Mouse (Mus musculus) natural killer cell, adult 2 months (primary cell): ENCODE data around the gene Jmjd1c.

Experiments used
- DNase-seq, 2 experiments: peaks; one replicate each; pipeline ENCODE4 v3.0.0; 2022; ENCODE audit warnings: low spot score in 2 of 2

Jmjd1c gene

GRCm38 (mm10) chr10:67071884-67072283 is 24.0 kb upstream of the Jmjd1c start:
- DNase-seq = peak in 1 of 2 experiments; percentile 8

- DNase-seq = no peak
Observed at GRCm38 (mm10) chr10:67072600-67072999, 23.3 kb upstream of the Jmjd1c start.

GRCm38 (mm10) chr10:67073577-67073976 is 22.3 kb upstream of the Jmjd1c start:
- no peak for DNase-seq

GRCm38 (mm10) chr10:67075931-67076878 is 19.7 kb upstream of the Jmjd1c start:
- no peak for DNase-seq

- no peak for DNase-seq
Observed at GRCm38 (mm10) chr10:67079030-67079429, 16.9 kb upstream of the Jmjd1c start.

GRCm38 (mm10) chr10:67081206-67082007 is 14.5 kb upstream of the Jmjd1c start:
- DNase-seq = no peak

- DNase-seq = no peak
Observed at GRCm38 (mm10) chr10:67082531-67082930, 13.4 kb upstream of the Jmjd1c start.

GRCm38 (mm10) chr10:67083446-67084166 is 12.3 kb upstream of the Jmjd1c start:
- no peak for DNase-seq

- DNase-seq = no peak
Observed at GRCm38 (mm10) chr10:67085124-67085523, 10.8 kb upstream of the Jmjd1c start.

GRCm38 (mm10) chr10:67085916-67086315 is 10.0 kb upstream of the Jmjd1c start:
- DNase-seq = no peak

- no peak for DNase-seq
Observed at GRCm38 (mm10) chr10:67087447-67088226, 8.3 kb upstream of the Jmjd1c start.

- no peak for DNase-seq
Observed at GRCm38 (mm10) chr10:67090611-67091010, 5.3 kb upstream of the Jmjd1c start.

GRCm38 (mm10) chr10:67094922-67095321 is 1.0 kb upstream of the Jmjd1c start:
- DNase-seq = no peak

- peak; percentile 15 to 53 for DNase-seq
Observed at GRCm38 (mm10) chr10:67096621-67097436, 904 bp downstream of the Jmjd1c start, which contains the start of gene Reep3. Gene Reep3 (minus strand): TSS chr10:67096945.

- DNase-seq = peak; percentile 44 to 46
Observed at GRCm38 (mm10) chr10:67097437-67098150, 1.7 kb downstream of the Jmjd1c start.

- peak; percentile 47 to 50 for DNase-seq
Observed at GRCm38 (mm10) chr10:67098408-67099050, 2.6 kb downstream of the Jmjd1c start.

- DNase-seq = no peak
Observed at GRCm38 (mm10) chr10:67099183-67099929, 3.4 kb downstream of the Jmjd1c start.

- no peak for DNase-seq
Observed at GRCm38 (mm10) chr10:67100011-67100661, 4.2 kb downstream of the Jmjd1c start.
